Mouse (Mus musculus) lung, embryonic 16.5 days (tissue): ENCODE results near the gene Pola2. TPM values are rescaled to one million over a fixed set of nuclear protein-coding genes. Genes with fewer than 3 reads are reported as not detected.

Experiments
- ATAC-seq: fragments of 200-750 bp; cut with Nextera tagmentation; 2 replicates; pipeline ENCODE4 v1.8.0; 2017; ENCODE audit warnings: low read depth, mild to moderate bottlenecking, moderate library complexity
- H3K27ac ChIP-seq: fragments of 300-500 bp; sonication (generic); 2 replicates; pipeline ENCODE4 v1.5.1; 2014; ENCODE audit warnings: mild to moderate bottlenecking, control low read depth, low read length
- H3K27me3 ChIP-seq: fragments of 300-500 bp; sonication (generic); 2 replicates; pipeline ENCODE4 v1.6.1; 2014; ENCODE audit warnings: low read depth, low read length, mixed read lengths; ENCODE audit not compliant: control insufficient read depth, insufficient read depth
- H3K36me3 ChIP-seq: fragments of 300-500 bp; sonication (generic); 2 replicates; pipeline ENCODE4 v1.6.1; 2014; ENCODE audit warnings: low read length; ENCODE audit not compliant: control insufficient read depth, insufficient read depth
- H3K4me1 ChIP-seq: fragments of 300-500 bp; sonication (generic); replicated peaks from 2 replicates; pipeline ENCODE4 v1.6.1; 2014; ENCODE audit warnings: low read length, mixed read lengths; ENCODE audit not compliant: control insufficient read depth, insufficient read depth
- H3K4me2 ChIP-seq: fragments of 300-500 bp; sonication (generic); 2 replicates; pipeline ENCODE4 v1.6.1; 2014; ENCODE audit warnings: low read depth, low read length, control low read depth
- H3K4me3 ChIP-seq: fragments of 300-500 bp; sonication (generic); 2 replicates; pipeline ENCODE4 v1.5.1; 2014; ENCODE audit warnings: mild to moderate bottlenecking, low read length, control low read depth
- H3K9ac ChIP-seq: fragments of 300-500 bp; sonication (generic); 2 replicates; pipeline ENCODE4 v1.6.1; 2014; ENCODE audit warnings: low read length, control low read depth
- H3K9me3 ChIP-seq: fragments of 300-500 bp; sonication (generic); 2 replicates; pipeline ENCODE4 v1.6.1; 2016; ENCODE audit warnings: low read length; ENCODE audit not compliant: control insufficient read depth
- WGBS: fragments of 180-500 bp; shearing (Covaris S2); extraction: QIAGEN DNeasy Blood & Tissue Kit; methylation state at CpG from one replicate; pipeline ENCODE4 v1.1.7; 2014; 5-methylcytosine and 5-hydroxymethylcytosine counted together
- polyA plus RNA-seq: library from polyadenylated mRNA; unstranded; fragments of >200 nt; fragmentation: Nextera tagmentation; extraction: Ambion mirVana; gene quantifications from 2 replicates; pipeline ENCODE4 v1.2.1, GENCODE M21; 2015

Gene Pola2
- polyA plus RNA-seq, 1 experiment from 2014 or later: 70.0 TPM

- Histone ChIP-seq H3K9ac (0 out of 2 replicates have a peak overlapping the region, but pooled peaks have one; percentile 9), H3K36me3 (peaks cover 19% of the 10 kb centered on the region), H3K9me3 (no peaks in the 10 kb centered on the region), H3K27me3 (no peaks in the 10 kb centered on the region), H3K27ac (peak overlapping the region; percentile 67), H3K4me3 (no peak overlapping the region), H3K4me2 (0 out of 2 replicates have a peak overlapping the region, but pooled peaks have one; percentile 15), H3K4me1 (peaks cover 30% of the 10 kb centered on the region)
- 33% methylated on average over 7 of the region's 7 CpGs for WGBS
- peak; percentile 88 for ATAC-seq
Observed at GRCm38 (mm10) chr19:5945027-5945426, 19.0 kb downstream of the Pola2 start.

- peaks cover 13% of the 10 kb centered on the region for H3K36me3 ChIP-seq
- no peak for ATAC-seq
- 43% methylated on average over 8 of the region's 8 CpGs for WGBS
- peaks cover 36% of the 10 kb centered on the region for H3K4me1 ChIP-seq
- H3K27ac ChIP-seq: peak overlapping the region; percentile 79
- H3K9ac ChIP-seq: no peak overlapping the region
- no peak overlapping the region for H3K4me2 ChIP-seq
- no peaks in the 10 kb centered on the region for H3K9me3 ChIP-seq
- no peak overlapping the region for H3K4me3 ChIP-seq
- no peaks in the 10 kb centered on the region for H3K27me3 ChIP-seq
Observed at GRCm38 (mm10) chr19:5944145-5944544, 19.9 kb downstream of the Pola2 start.

GRCm38 (mm10) chr19:5943404-5943803, 20.6 kb downstream of the Pola2 start:
- Histone ChIP-seq H3K4me3 (no peak overlapping the region), H3K27ac (no peak overlapping the region), H3K4me1 (peaks cover 39% of the 10 kb centered on the region), H3K4me2 (no peak overlapping the region), H3K9ac (no peak overlapping the region), H3K27me3 (no peaks in the 10 kb centered on the region), H3K9me3 (no peaks in the 10 kb centered on the region), H3K36me3 (peaks cover 12% of the 10 kb centered on the region)
- WGBS: 89% methylated on average over 15 of the region's 15 CpGs
- no peak for ATAC-seq

GRCm38 (mm10) chr19:5942581-5942980, 21.4 kb downstream of the Pola2 start:
- no peak for ATAC-seq
- Histone ChIP-seq H3K27me3 (no peaks in the 10 kb centered on the region), H3K4me1 (peaks cover 47% of the 10 kb centered on the region), H3K9ac (no peak overlapping the region), H3K27ac (no peak overlapping the region), H3K4me3 (no peak overlapping the region), H3K4me2 (no peak overlapping the region), H3K9me3 (no peaks in the 10 kb centered on the region), H3K36me3 (peaks cover 10% of the 10 kb centered on the region)
- WGBS: 82% methylated on average over 7 of the region's 7 CpGs

- no peak for ATAC-seq
- Histone ChIP-seq H3K4me1 (peaks cover 52% of the 10 kb centered on the region), H3K4me3 (no peak overlapping the region), H3K9ac (no peak overlapping the region), H3K9me3 (no peaks in the 10 kb centered on the region), H3K36me3 (peaks cover 10% of the 10 kb centered on the region), H3K4me2 (no peak overlapping the region), H3K27ac (peak overlapping the region; percentile 80), H3K27me3 (no peaks in the 10 kb centered on the region)
- 81% methylated on average over 10 of the region's 10 CpGs for WGBS
Observed at GRCm38 (mm10) chr19:5940656-5941055, 23.3 kb downstream of the Pola2 start.

- Histone ChIP-seq H3K4me1 (peaks cover 52% of the 10 kb centered on the region), H3K4me3 (no peak overlapping the region), H3K9me3 (no peaks in the 10 kb centered on the region), H3K9ac (no peak overlapping the region), H3K36me3 (peaks cover 10% of the 10 kb centered on the region), H3K27me3 (no peaks in the 10 kb centered on the region), H3K4me2 (no peak overlapping the region), H3K27ac (peak overlapping the region; percentile 80)
- WGBS: 42% methylated on average over 4 of the region's 4 CpGs
- ATAC-seq: peak; percentile 34
Observed at GRCm38 (mm10) chr19:5940173-5940572, 23.8 kb downstream of the Pola2 start.

- H3K4me3 ChIP-seq: no peak overlapping the region
- H3K9me3 ChIP-seq: no peaks in the 10 kb centered on the region
- ATAC-seq: no peak
- no peak overlapping the region for H3K9ac ChIP-seq
- H3K4me2 ChIP-seq: no peak overlapping the region
- H3K27me3 ChIP-seq: no peaks in the 10 kb centered on the region
- 80% methylated on average over 5 of the region's 5 CpGs for WGBS
- peak overlapping the region; percentile 62 for H3K27ac ChIP-seq
- H3K36me3 ChIP-seq: peaks cover 10% of the 10 kb centered on the region
- H3K4me1 ChIP-seq: peaks cover 52% of the 10 kb centered on the region
Observed at GRCm38 (mm10) chr19:5939715-5940114, 24.3 kb downstream of the Pola2 start.

- Histone ChIP-seq H3K36me3 (peaks cover 10% of the 10 kb centered on the region), H3K27ac (peak overlapping the region; percentile 80), H3K9ac (no peak overlapping the region), H3K4me1 (peaks cover 45% of the 10 kb centered on the region), H3K9me3 (no peaks in the 10 kb centered on the region), H3K27me3 (no peaks in the 10 kb centered on the region), H3K4me3 (no peak overlapping the region), H3K4me2 (no peak overlapping the region)
- no peak for ATAC-seq
- 84% methylated on average over 6 of the region's 6 CpGs for WGBS
Observed at GRCm38 (mm10) chr19:5938516-5938915, 25.5 kb downstream of the Pola2 start.

- peak overlapping the region; percentile 27 for H3K4me2 ChIP-seq
- H3K27me3 ChIP-seq: no peaks in the 10 kb centered on the region
- peak; percentile 31 for ATAC-seq
- H3K36me3 ChIP-seq: peaks cover 10% of the 10 kb centered on the region
- H3K27ac ChIP-seq: peak overlapping the region; percentile 80
- WGBS: 10% methylated on average over 14 of the region's 14 CpGs
- peaks cover 45% of the 10 kb centered on the region for H3K4me1 ChIP-seq
- H3K9me3 ChIP-seq: no peaks in the 10 kb centered on the region
- H3K4me3 ChIP-seq: peak overlapping the region; percentile 15; the same call in 1 of the 2 replicates
- peak overlapping the region; percentile 52 for H3K9ac ChIP-seq
Observed at GRCm38 (mm10) chr19:5937836-5938406, 26.1 kb downstream of the Pola2 start.
